Mouse (Mus musculus) CD8-positive naive resting alpha-beta T cell, adult 2 months (primary cell): ENCODE measurements around the gene Rpl24.

ENCODE experiments used
- DNase-seq, 2 experiments: peaks; one replicate each; pipeline ENCODE4 v3.0.0; 2022; ENCODE audit warnings: low read depth in 2 of 2, low spot score in 2 of 2

The Rpl24 gene

GRCm38 (mm10) chr16:55970416-55970815, 4.3 kb downstream of the Rpl24 start:
- no peak for DNase-seq

GRCm38 (mm10) chr16:55971735-55972615, 5.9 kb downstream of the Rpl24 start:
- DNase-seq = no peak

GRCm38 (mm10) chr16:55972626-55973201, 6.6 kb downstream of the Rpl24 start:
- DNase-seq = no peak

- DNase-seq = peak; percentile 99 to 100
Measured at GRCm38 (mm10) chr16:55973431-55974255, 7.6 kb downstream of the Rpl24 start, which contains the start of gene Zbtb11. TSS of gene Zbtb11 (plus strand) at chr16:55973883.

- peak; percentile 82 to 87 for DNase-seq
Measured at GRCm38 (mm10) chr16:55974256-55974902, 8.3 kb downstream of the Rpl24 start.

- DNase-seq = no peak
Measured at GRCm38 (mm10) chr16:55974903-55975285, 8.8 kb downstream of the Rpl24 start.

- DNase-seq = no peak
Measured at GRCm38 (mm10) chr16:55986001-55986400, 19.9 kb downstream of the Rpl24 start.

GRCm38 (mm10) chr16:55990311-55990710, 24.2 kb downstream of the Rpl24 start:
- DNase-seq = no peak

- no peak for DNase-seq
Measured at GRCm38 (mm10) chr16:55994235-55994634, 28.2 kb downstream of the Rpl24 start.

GRCm38 (mm10) chr16:56006798-56007197, 40.7 kb downstream of the Rpl24 start:
- DNase-seq = no peak

- DNase-seq = no peak
Measured at GRCm38 (mm10) chr16:56008862-56009261, 42.8 kb downstream of the Rpl24 start.

GRCm38 (mm10) chr16:56012789-56013743, 47.0 kb downstream of the Rpl24 start:
- no peak for DNase-seq

GRCm38 (mm10) chr16:56014076-56014475, 48.0 kb downstream of the Rpl24 start:
- no peak for DNase-seq

GRCm38 (mm10) chr16:56019660-56020059, 53.6 kb downstream of the Rpl24 start:
- no peak for DNase-seq
